Mouse (Mus musculus): ENCODE measurements around the gene Tm9sf4. TPM values are rescaled to one million over a fixed set of nuclear protein-coding genes. Genes with fewer than 3 reads are reported as not detected.

Gene Tm9sf4
- total and polyA plus RNA-seq, 2 experiments from 2014 or later: 35.7 to 38.2 TPM

DNA sequence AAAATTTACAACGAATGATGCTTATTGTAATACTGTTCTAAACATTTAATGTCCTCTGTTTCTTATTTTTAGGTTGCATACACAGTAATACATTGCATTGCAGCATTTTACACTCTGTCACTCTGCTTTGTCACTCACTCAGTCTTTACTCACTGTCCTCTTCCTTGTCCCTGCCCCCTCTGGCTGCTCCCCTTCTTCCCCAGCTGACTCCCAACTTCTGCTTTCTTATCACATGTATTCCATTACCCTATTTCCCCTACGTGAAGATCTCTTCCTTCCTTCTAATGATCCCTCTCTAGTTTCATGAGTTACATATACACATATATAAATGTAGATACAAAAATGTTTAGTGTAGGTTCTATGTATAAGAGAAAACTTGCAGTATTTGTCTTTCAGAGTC lies 38.0 kb downstream of the Tm9sf4 start:
- DNase-seq (ENCODE audit: low spot score): no peak
- Histone ChIP-seq H3K4me3 (ENCODE audit: low read depth, low read length) (no peak overlapping the region), H3K4me2 (ENCODE audit: low read depth, low read length) (no peak overlapping the region), H3K36me3 (replicated peaks; ENCODE audit: control insufficient read depth, insufficient read depth, low read length) (peaks cover 65% of the 10 kb centered on the region), H3K9me3 (replicated peaks; ENCODE audit: control insufficient read depth, low read length) (no peaks in the 10 kb centered on the region), H3K9ac (replicated peaks; ENCODE audit: low read depth, low read length) (no peak overlapping the region), H3K27me3 (ENCODE audit: control insufficient read depth, insufficient read depth, low read length) (no peaks in the 10 kb centered on the region), H3K4me1 (ENCODE audit: control insufficient read depth, insufficient read depth) (no peaks in the 10 kb centered on the region), H3K27ac (ENCODE audit: low read depth) (no peak overlapping the region)
- no peak for TF ChIP-seq EP300 (IDR thresholded peaks at IDR 0.05; ENCODE audit: low read depth)
- no peak for TF ChIP-seq CTCF (IDR thresholded peaks at IDR 0.05; ENCODE audit: low read depth)
- no peak for ATAC-seq (ENCODE audit: insufficient read depth, low read depth)
- 64% methylated on average over 2 of the region's 2 CpGs for WGBS

DNA sequence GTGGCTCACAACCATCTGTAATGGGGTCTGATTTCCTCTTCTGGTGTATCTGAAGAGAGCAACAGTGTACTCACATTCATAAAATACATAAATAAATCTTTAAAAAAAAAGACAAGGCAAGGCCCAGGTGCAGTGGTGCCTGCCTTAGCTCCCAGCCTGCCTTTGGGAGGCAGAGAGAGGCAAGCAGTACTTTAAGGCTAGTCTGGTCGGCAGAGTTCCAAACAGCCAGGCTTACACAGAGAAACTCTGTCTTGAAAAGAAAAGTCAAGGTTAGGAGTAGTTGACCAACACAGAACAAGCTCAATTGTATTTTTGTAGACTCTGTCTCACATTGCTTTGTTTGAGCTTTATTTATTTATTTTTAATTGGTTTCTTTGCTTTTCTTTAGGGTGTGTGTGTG lies 41.7 kb downstream of the Tm9sf4 start:
- H3K27me3 ChIP-seq (ENCODE audit: control insufficient read depth, insufficient read depth, low read length): no peaks in the 10 kb centered on the region
- ATAC-seq (ENCODE audit: insufficient read depth, low read depth) (no peak), DNase-seq (ENCODE audit: low spot score) (no peak)
- TF ChIP-seq EP300 (IDR thresholded peaks at IDR 0.05; ENCODE audit: low read depth) (no peak), CTCF (IDR thresholded peaks at IDR 0.05; ENCODE audit: low read depth) (no peak)
- H3K9me3 ChIP-seq (replicated peaks; ENCODE audit: control insufficient read depth, low read length): no peaks in the 10 kb centered on the region
- no peak overlapping the region for H3K4me3 ChIP-seq (ENCODE audit: low read depth, low read length)
- H3K4me2 ChIP-seq (ENCODE audit: low read depth, low read length): no peak overlapping the region
- H3K4me1 ChIP-seq (ENCODE audit: control insufficient read depth, insufficient read depth): no peaks in the 10 kb centered on the region
- no peak overlapping the region for H3K9ac ChIP-seq (replicated peaks; ENCODE audit: low read depth, low read length)
- peaks cover 70% of the 10 kb centered on the region for H3K36me3 ChIP-seq (replicated peaks; ENCODE audit: control insufficient read depth, insufficient read depth, low read length)
- WGBS: 93% methylated on average over 1 of the region's 1 CpGs
- H3K27ac ChIP-seq (ENCODE audit: low read depth): no peak overlapping the region

DNA sequence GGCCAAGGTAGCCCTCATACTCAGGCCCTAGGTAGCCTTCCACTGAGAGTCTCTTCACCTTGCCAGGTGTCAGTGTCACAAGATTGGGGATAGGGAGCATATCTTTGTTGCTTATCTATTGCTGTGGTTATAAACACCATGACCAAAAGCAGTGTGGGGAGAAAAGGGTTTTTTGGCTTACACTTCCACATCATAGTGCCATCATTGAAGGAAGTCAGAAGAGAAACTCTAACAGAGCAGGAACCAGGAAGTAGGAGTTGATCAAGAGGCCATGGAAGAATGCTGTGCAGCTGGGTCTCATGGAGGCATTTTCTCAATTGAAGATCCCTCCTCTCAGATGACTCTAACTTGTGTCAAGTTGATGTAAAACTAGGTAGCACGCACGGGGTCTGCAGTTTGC lies 47.0 kb downstream of the Tm9sf4 start:
- Histone ChIP-seq H3K9ac (replicated peaks; ENCODE audit: low read depth, low read length) (no peak overlapping the region), H3K36me3 (replicated peaks; ENCODE audit: control insufficient read depth, insufficient read depth, low read length) (peaks cover 52% of the 10 kb centered on the region), H3K4me1 (ENCODE audit: control insufficient read depth, insufficient read depth) (no peaks in the 10 kb centered on the region), H3K27ac (ENCODE audit: low read depth) (no peak overlapping the region), H3K27me3 (ENCODE audit: control insufficient read depth, insufficient read depth, low read length) (no peaks in the 10 kb centered on the region), H3K4me3 (ENCODE audit: low read depth, low read length) (no peak overlapping the region), H3K9me3 (replicated peaks; ENCODE audit: control insufficient read depth, low read length) (no peaks in the 10 kb centered on the region), H3K4me2 (ENCODE audit: low read depth, low read length) (no peak overlapping the region)
- WGBS: 96% methylated on average over 2 of the region's 2 CpGs
- TF ChIP-seq CTCF (IDR thresholded peaks at IDR 0.05; ENCODE audit: low read depth) (no peak), EP300 (IDR thresholded peaks at IDR 0.05; ENCODE audit: low read depth) (no peak)
- ATAC-seq (ENCODE audit: insufficient read depth, low read depth) (no peak), DNase-seq (ENCODE audit: low spot score) (no peak)

DNA sequence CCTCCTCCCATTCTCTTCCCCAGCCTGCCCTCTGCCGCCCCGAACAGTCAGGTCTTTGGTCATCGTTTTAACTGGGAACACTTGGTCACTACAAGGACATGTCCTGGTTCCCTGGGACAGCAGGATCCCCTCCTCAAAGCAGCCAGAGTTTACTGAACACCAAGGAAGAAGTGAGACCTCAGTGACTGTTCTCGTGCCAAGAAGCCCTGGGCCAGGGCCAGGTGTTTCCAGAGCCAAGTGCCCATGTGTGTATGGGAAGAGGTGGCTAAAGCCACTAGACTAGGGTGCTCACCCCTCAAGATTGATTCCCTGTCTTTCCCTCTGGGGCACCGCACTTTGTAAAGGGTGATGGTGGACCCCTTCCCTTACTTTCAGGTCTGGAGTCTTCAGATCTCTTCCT lies 48.2 kb downstream of the Tm9sf4 start:
- Histone ChIP-seq H3K4me3 (ENCODE audit: low read depth, low read length) (no peak overlapping the region), H3K4me2 (ENCODE audit: low read depth, low read length) (no peak overlapping the region), H3K9me3 (replicated peaks; ENCODE audit: control insufficient read depth, low read length) (no peaks in the 10 kb centered on the region), H3K27ac (ENCODE audit: low read depth) (no peak overlapping the region), H3K27me3 (ENCODE audit: control insufficient read depth, insufficient read depth, low read length) (no peaks in the 10 kb centered on the region), H3K4me1 (ENCODE audit: control insufficient read depth, insufficient read depth) (no peaks in the 10 kb centered on the region), H3K9ac (replicated peaks; ENCODE audit: low read depth, low read length) (no peak overlapping the region), H3K36me3 (replicated peaks; ENCODE audit: control insufficient read depth, insufficient read depth, low read length) (peaks cover 52% of the 10 kb centered on the region)
- DNase-seq (ENCODE audit: low spot score) (no peak), ATAC-seq (ENCODE audit: insufficient read depth, low read depth) (no peak)
- TF ChIP-seq CTCF (IDR thresholded peaks at IDR 0.05; ENCODE audit: low read depth): no peak
- 76% methylated on average over 5 of the region's 5 CpGs for WGBS

DNA sequence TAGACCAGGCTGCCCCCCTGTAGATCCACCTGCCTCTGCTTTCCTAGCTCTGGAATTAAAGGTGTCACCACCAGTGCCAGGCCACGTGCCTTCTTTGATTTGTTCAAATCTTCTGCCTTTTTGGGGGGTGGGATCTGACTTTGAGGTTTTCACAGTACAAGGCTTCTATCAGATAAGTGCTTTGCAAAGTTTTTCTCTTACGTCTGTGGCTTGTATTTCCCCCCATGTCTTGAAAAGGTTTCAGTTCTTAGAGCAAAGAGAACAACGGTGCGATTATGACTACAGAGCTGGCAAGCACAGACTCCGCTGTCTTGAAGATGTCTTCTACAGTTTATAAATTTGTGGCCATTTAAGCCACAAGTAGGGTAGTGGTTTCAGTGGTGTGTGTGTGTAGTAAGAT lies 50.3 kb downstream of the Tm9sf4 start:
- H3K36me3 ChIP-seq (replicated peaks; ENCODE audit: control insufficient read depth, insufficient read depth, low read length): peaks cover 31% of the 10 kb centered on the region
- no peaks in the 10 kb centered on the region for H3K27me3 ChIP-seq (ENCODE audit: control insufficient read depth, insufficient read depth, low read length)
- no peak overlapping the region for H3K4me3 ChIP-seq (ENCODE audit: low read depth, low read length)
- peaks cover 6% of the 10 kb centered on the region; the same call in 1 of the 2 replicates for H3K4me1 ChIP-seq (ENCODE audit: control insufficient read depth, insufficient read depth)
- H3K27ac ChIP-seq (ENCODE audit: low read depth): no peak overlapping the region
- WGBS: 90% methylated on average over 5 of the region's 5 CpGs
- no peak overlapping the region for H3K4me2 ChIP-seq (ENCODE audit: low read depth, low read length)
- no peaks in the 10 kb centered on the region for H3K9me3 ChIP-seq (replicated peaks; ENCODE audit: control insufficient read depth, low read length)
- TF ChIP-seq EP300 (IDR thresholded peaks at IDR 0.05; ENCODE audit: low read depth) (no peak), CTCF (IDR thresholded peaks at IDR 0.05; ENCODE audit: low read depth) (no peak)
- ATAC-seq (ENCODE audit: insufficient read depth, low read depth): no peak
- no peak for DNase-seq (ENCODE audit: low spot score)
- H3K9ac ChIP-seq (replicated peaks; ENCODE audit: low read depth, low read length): no peak overlapping the region

DNA sequence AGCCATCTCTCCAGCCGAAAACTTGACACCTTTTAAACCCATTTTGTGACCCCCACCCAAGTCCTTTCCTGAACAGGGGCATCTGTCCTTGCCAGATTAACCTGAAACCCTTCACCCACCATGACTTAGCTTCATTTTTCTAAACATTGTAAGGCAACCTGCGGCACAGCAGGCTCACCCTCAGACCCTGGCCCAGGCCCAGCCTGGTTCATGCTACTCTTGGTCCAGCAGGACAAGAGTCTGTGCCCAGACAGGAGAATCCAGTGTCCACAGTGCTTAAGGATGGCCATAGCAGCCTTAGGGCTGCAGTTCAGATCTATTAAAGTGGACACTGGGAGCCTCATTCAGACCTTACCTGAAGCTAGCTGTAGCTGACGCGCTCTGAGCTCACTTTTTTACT lies 52.2 kb downstream of the Tm9sf4 start:
- Histone ChIP-seq H3K9ac (replicated peaks; ENCODE audit: low read depth, low read length) (no peak overlapping the region), H3K9me3 (replicated peaks; ENCODE audit: control insufficient read depth, low read length) (no peaks in the 10 kb centered on the region), H3K27me3 (ENCODE audit: control insufficient read depth, insufficient read depth, low read length) (no peaks in the 10 kb centered on the region), H3K4me2 (ENCODE audit: low read depth, low read length) (no peak overlapping the region), H3K27ac (ENCODE audit: low read depth) (no peak overlapping the region), H3K4me3 (ENCODE audit: low read depth, low read length) (no peak overlapping the region), H3K36me3 (replicated peaks; ENCODE audit: control insufficient read depth, insufficient read depth, low read length) (peaks cover 15% of the 10 kb centered on the region), H3K4me1 (ENCODE audit: control insufficient read depth, insufficient read depth) (peaks cover 6% of the 10 kb centered on the region; the same call in 1 of the 2 replicates)
- DNase-seq (ENCODE audit: low spot score): no peak
- ATAC-seq (ENCODE audit: insufficient read depth, low read depth): no peak
- TF ChIP-seq CTCF (IDR thresholded peaks at IDR 0.05; ENCODE audit: low read depth) (no peak), EP300 (IDR thresholded peaks at IDR 0.05; ENCODE audit: low read depth) (no peak)
- 88% methylated on average over 4 of the region's 4 CpGs for WGBS

Measured in heart, postnatal 0 days (tissue).